Mouse (Mus musculus): ENCODE results near the gene Gfod1.

Gfod1 gene

GRCm38 (mm10) chr13:43171020-43171710 lies 132.8 kb downstream of the Gfod1 start, which contains the start of gene Tbc1d7:
Gene Tbc1d7, minus strand, starts transcription at chr13:43171501.
- peak; percentile 99 for DNase-seq (ENCODE audit: low read depth, low spot score)

DNA sequence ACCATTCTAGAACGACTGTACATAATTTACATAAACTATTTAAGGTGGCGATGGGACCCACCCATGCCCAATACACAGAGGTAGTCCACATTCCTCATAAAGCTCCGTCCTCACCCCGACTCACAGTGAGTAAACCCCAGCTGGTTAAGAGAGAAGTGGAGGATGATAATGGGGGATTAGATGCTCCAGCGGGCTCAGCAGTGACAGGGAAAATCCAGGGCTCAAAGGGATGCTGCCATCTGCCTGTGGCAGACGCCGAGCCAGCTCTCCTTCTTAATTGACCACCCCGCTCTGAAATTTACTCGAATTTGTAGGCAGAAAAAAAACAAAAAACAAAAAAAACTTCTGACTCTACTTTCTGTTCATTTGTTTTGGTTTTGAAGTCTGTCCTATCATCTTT lies 136.3 kb downstream of the Gfod1 start:
- no peak for DNase-seq (ENCODE audit: low read depth, low spot score)

DNA sequence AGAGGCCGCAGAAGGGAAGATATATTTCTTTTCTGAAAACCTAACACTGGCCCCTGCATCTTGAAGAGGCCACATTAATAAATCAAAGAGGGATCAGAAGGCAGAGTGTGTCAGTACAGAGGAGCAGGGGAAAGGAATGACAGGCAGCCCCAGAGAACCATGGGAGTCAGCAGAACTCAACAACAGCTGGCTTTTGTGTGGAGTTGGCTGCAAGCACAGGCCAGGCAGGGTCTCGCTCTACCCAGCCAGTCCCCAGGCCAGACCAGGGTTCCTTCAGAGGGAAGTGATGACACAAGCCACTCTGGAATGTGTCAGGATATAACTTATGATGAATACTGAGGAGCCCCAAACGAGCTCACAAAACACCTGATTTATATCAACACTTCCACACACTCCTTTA lies 144.5 kb downstream of the Gfod1 start:
- DNase-seq (ENCODE audit: low read depth, low spot score) = no peak

GRCm38 (mm10) chr13:43158281-43158680 lies 145.7 kb downstream of the Gfod1 start:
- no peak for DNase-seq (ENCODE audit: low read depth, low spot score)

DNA sequence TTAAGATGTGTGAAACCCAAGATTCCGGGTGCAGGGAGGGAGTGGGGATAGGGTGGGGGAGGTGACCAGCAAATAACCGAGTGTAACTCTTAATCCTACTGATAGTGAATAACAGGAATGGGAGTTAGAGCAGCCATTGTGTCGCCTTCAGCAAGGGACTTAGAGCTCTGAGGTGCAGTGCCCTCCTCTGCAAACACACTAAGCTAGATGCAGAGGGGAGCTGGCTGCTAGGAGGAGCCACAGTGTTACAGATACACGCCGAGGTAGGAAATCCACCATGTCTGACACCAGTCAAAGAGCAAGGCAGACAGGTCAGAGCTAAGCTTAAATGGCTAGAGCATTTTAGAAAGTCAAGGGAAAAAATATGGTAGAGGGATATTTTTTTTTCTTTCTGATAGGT lies 146.6 kb downstream of the Gfod1 start:
- DNase-seq (ENCODE audit: low read depth, low spot score) = no peak

DNA sequence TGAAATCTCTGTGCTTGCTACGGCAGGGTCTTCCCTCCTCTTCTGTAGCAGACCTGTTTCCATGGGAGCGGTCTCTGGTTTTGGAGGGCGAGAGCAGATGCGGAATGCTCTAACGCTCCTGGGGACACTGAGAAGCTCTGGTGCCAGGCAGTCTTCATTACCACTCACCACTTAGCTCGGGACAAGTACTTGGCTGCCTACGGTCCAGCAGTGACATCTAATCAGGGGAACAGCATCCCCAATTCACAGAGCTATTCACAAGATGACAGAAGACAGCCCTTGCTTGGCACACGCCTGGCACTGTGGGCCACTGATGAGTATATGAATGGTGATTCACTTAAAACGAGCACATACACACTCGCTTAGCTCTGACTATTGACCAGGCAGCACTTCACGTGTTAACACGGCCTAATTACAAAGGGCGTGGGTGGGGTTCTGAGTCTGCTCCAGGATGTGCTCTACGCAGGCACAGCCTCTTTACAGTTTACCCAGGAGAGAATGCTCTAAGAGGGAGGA lies 151.9 kb downstream of the Gfod1 start:
- no peak for DNase-seq (ENCODE audit: low read depth, low spot score)

DNA sequence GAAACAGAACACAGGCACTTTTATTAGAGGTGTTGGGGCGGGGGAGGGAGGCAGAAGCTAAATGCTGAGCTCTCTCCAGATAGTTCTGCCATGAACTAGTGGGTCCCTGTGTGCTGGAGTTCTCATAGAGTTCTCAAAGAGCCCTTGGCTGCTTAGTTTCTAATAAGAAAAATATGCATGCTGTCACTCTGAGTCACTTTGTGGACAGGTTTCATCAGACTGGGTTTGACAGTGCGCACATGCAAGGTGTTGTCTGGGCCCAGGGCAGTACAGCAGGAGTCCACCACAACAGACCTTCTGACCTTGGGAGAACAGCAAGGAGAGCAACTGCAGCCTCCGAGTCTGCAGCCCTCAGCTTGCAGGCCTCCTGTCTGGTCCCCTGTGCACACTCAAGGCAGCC lies 154.3 kb downstream of the Gfod1 start:
- DNase-seq (ENCODE audit: low read depth, low spot score) = no peak

DNA sequence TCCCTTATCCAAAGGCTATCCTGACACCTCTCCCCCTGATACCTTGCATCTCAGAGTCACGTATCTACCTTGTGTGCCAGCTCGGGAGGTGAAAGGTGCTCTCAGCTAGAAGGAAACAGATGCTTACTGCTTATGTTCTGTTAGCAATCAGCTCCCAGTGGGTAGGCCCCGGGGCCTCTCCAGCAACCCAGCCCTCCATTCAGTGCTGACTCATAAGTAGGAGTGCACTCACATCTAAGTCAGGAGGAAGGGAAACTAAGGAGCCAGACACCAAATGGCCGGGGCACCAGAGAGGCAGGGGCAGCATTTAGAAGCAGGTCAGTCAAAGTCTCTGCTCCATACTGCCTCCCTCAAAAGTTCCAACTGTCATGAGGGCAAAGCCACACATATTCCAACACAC lies 155.3 kb downstream of the Gfod1 start:
- no peak for DNase-seq (ENCODE audit: low read depth, low spot score)

GRCm38 (mm10) chr13:43146515-43147258 lies 157.3 kb downstream of the Gfod1 start:
- DNase-seq (ENCODE audit: low read depth, low spot score) = no peak

All from CD4-positive, CD25-positive, alpha-beta regulatory T cell, adult 2 months (primary cell).